Mouse (Mus musculus): ENCODE measurements around the gene Amigo1. TPM values are rescaled to one million over a fixed set of nuclear protein-coding genes. Genes with fewer than 3 reads are reported as not detected.
"Not testable (repeated sequence)": the region's sequence is repeated elsewhere in the genome, so short reads cannot be mapped to it uniquely, and the experiment has no call there.

Gene Amigo1
- polyA plus RNA-seq, 2 experiments from 2014 or later, result 0.32 to 0.54 TPM

DNA sequence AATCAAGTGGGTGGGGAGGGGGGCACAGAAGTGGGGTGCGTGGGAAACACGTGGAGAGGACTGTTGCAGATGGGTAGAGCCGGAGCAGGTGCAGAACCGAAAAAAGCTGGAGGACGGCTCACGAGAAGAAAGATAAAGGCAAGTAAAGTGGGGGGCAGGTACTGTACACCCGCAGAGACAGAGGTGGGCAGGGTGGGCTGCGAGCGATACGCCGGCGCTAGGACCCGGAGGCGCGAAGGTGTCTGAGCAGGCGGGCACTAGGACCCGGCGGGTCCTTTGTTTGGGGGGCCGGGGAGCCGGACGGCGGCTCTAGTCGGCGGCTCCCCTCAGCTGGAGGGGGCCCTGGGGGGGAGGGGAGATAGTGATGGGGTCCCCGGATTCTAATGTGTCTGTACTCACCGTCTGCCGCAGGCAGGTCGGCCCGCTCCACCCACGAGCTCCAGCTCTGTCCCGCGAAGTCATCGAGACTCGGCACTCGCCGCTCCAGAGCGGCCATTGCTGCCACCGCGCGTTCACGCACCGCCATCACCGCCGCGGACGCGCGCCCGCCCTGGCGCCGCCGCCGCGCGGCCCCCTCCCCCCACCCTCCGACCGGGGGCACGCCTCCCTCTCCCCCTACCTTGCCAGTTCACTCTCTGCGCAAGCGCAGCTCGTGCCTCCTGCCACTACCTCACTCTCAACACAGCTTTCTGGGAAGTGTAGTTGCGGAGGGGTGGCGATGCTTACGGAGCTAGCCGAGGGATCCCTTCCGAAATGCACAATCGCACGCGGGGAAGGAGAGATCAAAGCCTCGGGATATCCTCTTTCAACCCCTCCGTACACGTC is 24.0 kb downstream of the Amigo1 start:
- ATAC-seq, result peak; percentile 95

DNA sequence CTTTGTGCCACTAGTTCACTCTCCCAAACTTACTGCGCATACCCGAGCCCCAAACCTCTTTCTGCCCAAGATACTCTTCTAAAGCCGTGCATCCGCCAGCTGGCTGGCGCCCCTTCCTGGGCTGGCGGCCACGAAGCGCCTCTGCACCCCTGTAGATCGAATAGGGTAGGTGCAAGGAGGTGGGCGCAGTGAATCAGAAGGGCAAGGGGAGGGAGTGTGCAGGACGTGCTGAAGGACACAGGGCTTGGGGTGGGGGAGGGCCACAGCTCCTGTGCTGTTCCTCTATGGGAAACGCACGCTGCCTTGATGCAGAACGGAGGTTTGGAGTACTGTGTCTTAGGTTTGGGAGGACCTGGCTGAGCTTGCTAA is 24.6 kb downstream of the Amigo1 start, which contains the start of gene Atxn7l2:
Gene Atxn7l2 (minus strand): TSS at position 164 of the 369 bp plus-strand sequence.
- peak; percentile 87 for ATAC-seq

DNA sequence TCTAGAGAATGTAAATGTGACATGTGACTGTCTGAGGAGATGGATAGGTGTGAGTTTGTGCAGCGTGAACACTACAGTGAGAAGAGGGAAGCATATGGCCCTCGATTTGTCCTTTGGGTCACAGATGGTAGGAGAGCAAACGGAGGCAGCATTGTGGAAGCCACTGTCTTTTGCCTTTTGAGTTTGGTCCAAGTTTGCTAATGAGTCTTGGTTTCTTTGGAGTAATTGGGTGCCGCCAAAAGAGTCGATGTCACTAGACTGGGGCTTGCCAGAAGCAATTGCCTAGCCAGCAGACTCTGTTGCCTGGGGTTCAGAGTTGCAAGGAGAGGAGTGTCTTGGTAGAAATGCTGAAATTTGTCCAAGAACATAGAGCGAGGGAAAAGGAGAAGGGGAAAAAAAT is 25.7 kb downstream of the Amigo1 start:
- no peak for ATAC-seq

DNA sequence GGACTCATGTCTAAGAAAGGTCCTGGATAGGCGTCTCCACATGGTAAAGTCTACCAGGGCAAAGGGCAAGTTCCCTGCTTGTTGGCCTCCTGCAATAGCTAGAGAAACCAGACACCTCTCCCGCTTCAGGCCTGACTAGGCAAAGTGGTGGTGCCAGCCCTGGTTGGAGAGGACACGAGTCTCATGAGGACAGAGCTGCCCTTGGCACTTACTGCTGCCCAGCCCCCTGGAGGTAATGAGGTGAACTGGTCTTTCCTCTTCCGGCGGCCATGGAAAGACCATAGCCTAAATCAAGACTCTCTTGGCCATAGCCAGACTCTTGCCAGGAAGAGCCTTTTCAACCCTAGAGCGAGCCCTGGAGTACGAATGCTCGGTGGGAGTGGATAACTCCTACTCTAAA is 26.3 kb downstream of the Amigo1 start:
- ATAC-seq, result no peak

DNA sequence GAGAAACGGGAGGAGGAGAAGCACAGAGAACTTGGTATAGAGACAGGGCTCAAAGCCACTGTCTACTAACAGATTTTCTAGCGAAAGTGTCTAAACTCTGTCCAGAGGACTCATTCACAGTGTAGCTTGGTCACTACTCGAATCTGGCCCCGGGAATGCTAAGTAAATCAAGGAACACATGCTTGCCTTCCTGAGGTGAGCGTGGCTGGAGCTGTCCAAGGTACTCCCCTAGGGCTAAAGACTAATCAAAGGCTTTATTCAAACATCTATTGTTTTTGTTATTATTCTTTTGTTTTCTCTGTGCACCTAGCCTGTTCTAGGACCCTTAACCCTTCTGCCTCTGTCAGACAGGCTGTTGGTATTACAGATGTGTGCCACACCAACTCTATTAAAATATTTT is 28.6 kb downstream of the Amigo1 start:
- ATAC-seq, result no peak

DNA sequence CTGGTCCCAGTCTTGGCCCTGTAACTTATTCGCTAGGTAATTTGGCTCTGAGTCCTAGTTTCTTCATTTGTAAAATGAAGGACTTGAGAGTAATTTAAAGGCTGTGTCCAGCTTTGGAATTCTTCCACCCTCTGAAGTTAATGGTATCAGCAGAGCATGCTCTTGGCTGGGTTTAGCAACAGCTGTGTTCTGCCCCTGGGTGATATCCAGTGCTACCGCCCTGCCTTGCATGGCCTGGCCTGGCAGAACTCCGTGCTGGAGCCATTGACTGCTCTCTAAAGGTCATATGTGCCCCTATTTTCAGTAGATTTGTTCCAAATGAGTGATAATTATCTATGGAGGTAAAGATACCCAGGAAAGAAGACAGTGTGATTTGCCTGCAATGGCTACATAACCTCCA is 34.5 kb downstream of the Amigo1 start:
- ATAC-seq, result no peak

DNA sequence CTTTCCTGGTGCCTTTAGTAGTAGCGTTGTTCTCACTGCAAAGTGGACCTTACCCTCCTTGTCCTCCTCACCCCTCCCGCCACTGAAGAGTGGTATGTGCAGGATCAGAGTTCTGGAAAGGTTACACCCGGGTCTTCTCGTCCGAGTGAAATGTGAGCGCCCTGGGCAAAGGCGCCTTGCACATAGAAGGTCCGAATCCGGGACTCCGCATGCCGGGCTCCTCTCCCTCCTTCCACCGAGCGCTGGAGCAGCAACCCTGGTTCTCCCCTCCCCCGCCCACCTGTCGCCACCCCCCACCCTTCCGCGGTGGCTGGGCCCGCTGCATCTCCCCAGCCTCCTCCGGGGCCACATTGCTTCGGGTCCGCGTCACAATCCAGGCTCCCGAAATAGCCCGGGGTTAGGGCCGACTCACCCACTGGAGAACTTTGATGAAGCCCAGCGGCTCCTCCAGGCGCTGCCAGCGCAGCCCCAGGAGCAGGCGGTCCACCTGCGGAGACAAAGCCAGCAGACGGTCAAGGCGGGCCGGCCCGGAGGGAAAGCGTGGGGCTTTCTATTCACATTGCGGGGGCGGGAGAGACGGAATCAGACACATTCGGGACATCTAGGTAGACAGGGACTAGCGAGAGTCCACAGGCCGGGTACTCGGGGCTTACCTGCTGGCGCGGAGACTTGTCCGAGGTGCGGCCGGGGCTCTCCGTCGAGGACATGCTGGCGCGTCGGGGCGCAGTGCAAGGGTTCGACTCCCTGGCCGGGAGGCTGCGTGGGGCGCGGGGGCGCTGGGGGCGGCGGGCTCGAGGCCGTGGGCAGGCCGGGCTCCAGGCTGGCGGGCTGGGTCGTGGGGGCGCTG is 39.8 kb downstream of the Amigo1 start:
- no peak for ATAC-seq

DNA sequence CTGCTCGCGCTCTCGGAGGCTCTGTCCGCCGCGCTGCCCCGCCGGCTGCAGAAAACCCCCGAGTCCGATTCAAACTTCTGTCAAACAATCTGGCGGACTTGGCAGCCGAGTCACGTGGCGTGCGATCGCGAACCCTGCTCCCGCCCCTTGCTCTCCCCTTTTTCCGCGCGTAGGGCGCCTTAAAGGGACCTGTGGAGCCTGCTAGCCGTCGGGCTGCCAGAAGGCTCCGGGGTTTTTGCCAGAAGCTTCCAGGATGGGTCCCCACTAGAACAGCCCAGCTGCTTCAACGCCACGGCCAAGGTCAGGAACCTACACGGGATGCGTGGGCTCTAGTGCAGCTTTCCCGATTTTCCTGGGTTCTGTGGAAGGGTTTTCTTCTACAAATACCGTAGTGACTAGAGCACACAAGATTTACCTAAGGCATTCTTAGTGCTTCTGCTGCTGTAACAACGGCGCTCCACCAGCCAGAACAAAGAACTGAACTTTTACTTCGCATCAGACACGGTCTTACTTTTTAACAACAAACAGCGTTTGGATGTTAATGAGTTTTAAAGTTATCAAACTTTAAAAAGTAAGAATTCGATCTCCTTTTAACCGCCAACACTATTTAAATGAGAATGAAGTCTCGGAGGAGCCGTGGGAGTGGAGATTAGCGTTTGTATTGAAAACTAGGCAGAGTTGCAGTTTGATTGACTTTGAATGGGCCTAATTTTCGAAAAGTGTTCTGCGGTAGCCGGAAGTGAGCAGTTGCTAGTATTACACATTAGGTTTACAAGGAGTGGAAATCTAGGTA is 40.6 kb downstream of the Amigo1 start, which contains the start of gene Sypl2:
Gene Sypl2 (minus strand): TSS at position 91 of the 793 bp plus-strand sequence.
- peak; percentile 82 for ATAC-seq

DNA sequence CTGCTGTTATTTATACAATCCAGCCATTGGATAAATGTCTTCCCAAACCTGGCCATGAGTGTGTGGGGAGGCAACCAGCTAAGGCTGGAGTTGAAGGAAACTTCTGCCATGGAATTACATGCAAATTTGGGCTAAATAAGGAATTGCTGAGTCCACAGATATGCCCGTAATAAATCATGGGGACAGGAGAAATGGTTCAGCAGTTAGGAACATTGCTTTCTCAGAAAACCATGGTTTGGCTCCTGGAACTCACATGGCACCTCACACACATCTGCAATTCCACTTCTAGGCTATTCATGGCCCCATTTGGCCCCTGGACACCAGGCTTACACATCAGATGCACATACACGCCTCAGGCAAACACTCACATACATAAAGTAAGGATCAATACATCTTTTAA is 41.4 kb downstream of the Amigo1 start:
- no peak for ATAC-seq

DNA sequence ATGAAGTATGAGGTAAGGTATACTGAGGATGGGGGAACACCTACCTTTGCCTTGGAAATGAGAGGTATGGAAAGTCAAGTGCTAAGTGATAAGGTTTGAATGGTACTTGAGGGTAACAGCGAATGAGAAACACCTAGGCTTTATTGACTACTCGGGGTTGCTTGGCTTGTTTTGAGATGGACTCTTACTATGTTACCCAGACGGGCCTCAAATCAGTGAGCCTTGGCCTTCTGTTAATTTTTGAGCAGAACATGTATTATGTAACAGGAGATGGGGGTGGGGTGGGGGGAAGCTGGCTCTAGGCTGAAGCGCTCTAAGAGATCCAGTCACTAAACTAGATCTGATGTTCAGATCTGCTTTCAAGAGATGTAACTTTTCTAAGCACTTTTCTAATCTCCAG is 45.5 kb downstream of the Amigo1 start:
- no peak for ATAC-seq

DNA sequence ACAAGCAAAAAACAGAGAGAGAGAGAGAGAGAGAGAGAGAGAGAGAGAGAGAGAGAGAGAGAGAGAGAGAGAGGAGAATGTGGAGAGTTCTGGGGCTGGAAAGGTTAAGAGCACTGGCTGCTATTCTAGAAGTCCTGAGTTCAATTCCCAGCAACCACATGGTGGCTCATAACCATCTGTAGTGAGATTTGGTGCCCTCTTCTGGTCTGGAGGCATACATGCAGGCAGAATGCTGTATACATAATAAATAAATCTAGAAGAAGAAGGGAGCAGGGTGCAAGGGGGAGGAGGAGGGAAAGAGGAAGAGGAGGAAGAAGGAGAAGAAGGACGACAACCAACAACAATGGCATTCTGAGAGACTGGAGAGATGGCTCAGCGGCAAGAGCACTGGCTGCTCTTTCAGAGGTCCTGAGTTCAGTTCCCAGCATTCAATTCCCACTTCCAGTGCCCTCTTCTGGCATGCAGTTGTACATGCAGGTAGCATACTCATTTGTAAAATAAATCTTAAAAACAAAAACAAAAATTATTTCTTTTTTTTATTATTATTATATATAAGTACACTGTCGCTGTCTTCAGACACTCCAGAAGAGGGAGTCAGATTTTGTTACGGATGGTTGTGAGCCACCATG is 51.5 kb downstream of the Amigo1 start:
- ATAC-seq, result not testable (repeated sequence)

DNA sequence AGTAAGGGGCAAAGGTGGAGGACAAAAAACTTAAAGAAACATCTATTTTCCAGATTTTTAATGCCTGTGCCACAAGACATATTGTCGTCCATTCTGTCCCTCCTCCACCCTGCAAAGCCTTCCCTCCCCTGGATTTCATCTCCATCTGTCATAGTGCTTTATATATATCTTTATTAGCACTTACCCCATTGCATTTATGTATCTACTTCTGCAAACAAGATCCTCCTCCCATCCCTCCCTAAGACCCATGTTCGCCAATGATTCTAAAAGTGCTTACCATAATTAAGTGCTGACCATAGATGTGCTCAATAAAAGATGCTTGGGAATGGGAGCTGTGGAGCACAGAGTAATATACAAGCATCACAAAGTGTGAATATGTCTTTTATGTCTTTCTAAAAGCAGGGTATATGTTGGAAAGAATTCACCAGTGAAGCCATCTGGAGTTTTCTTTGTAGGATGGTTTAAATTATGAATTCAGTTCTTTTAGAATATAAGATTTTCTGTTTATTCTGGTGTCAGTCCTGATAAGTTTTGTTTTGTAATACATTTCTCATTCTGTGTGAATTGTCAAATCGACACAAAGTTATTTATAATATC is 55.2 kb downstream of the Amigo1 start:
- ATAC-seq, result no peak

Other genes with a start within 250 kb of the Amigo1 start
- gene Gstm6, start 242.6 kb upstream of the Amigo1 start, polyA plus RNA-seq (2017; shearing (Covaris generic)), result not detected
- not detected for gene Gstm3, start 217.1 kb upstream of the Amigo1 start, polyA plus RNA-seq (2017; shearing (Covaris generic))
- gene Gstm2, start 199.9 kb upstream of the Amigo1 start, polyA plus RNA-seq (2017; shearing (Covaris generic)), result not detected
- 1 to 10 TPM; 2.8 to 3.4 TPM for gene Gstm1, start 168.4 kb upstream of the Amigo1 start, polyA plus RNA-seq (2017; shearing (Covaris generic))
- gene Gstm4, start 141.4 kb upstream of the Amigo1 start, polyA plus RNA-seq (2017; shearing (Covaris generic)), result 1 to 10 TPM; 4.4 to 5.7 TPM
- 10 to 100 TPM; 22.4 to 48.3 TPM for gene Ampd2, start 99.7 kb upstream of the Amigo1 start, polyA plus RNA-seq (2017; shearing (Covaris generic))
- gene Gnat2, start 93.5 kb upstream of the Amigo1 start, polyA plus RNA-seq (2017; shearing (Covaris generic)), result not detected
- gene Gnai3, start 40.2 kb upstream of the Amigo1 start, polyA plus RNA-seq (2017; shearing (Covaris generic)), result 10 to 100 TPM; 95.0 to 98.5 TPM
- gene Gpr61, start 31.5 kb upstream of the Amigo1 start, polyA plus RNA-seq (2017; shearing (Covaris generic)), result under 1 TPM in 1 of 2 experiments, not detected in 1; 0.15 TPM
- gene Cyb561d1, start 14.9 kb downstream of the Amigo1 start, polyA plus RNA-seq (2017; shearing (Covaris generic)), result 1 to 10 TPM; 7.7 to 8.8 TPM
- 1 to 10 TPM; 4.9 to 8.5 TPM for gene Atxn7l2, start 24.6 kb downstream of the Amigo1 start, polyA plus RNA-seq (2017; shearing (Covaris generic))
- gene Sypl2, start 40.3 kb downstream of the Amigo1 start, polyA plus RNA-seq (2017; shearing (Covaris generic)), result under 1 TPM in 1 of 2 experiments, not detected in 1; 0.08 TPM
- gene Psma5, start 70.6 kb downstream of the Amigo1 start, polyA plus RNA-seq (2017; shearing (Covaris generic)), result 100 to 1,000 TPM; 180 to 185 TPM
- under 1 TPM in 1 of 2 experiments, not detected in 1; 0.09 TPM for gene Sort1, start 97.7 kb downstream of the Amigo1 start, polyA plus RNA-seq (2017; shearing (Covaris generic))
- not detected for gene Mybphl, start 178.6 kb downstream of the Amigo1 start, polyA plus RNA-seq (2017; shearing (Covaris generic))
- 1 to 10 TPM; 1.7 to 3.4 TPM for gene Psrc1, start 197.5 kb downstream of the Amigo1 start, polyA plus RNA-seq (2017; shearing (Covaris generic))
- 1 to 10 TPM in 1 of 2 experiments, under 1 TPM in 1; 0.61 to 2.1 TPM for gene Celsr2, start 229.2 kb downstream of the Amigo1 start, polyA plus RNA-seq (2017; shearing (Covaris generic))

All from CD4-positive, CD25-positive, alpha-beta regulatory T cell, adult 4 months (primary cell).